Mouse (Mus musculus) G1E-ER4 (cell line): ENCODE results near the gene Morc1. TPM values are rescaled to one million over a fixed set of nuclear protein-coding genes. Genes with fewer than 3 reads are reported as not detected.

Source experiments
- GATA1 ChIP-seq: IDR thresholded peaks from one replicate; pipeline ENCODE4 v1.8.0; 2012; ENCODE audit warnings: low read length, inconsistent platforms
- polyA plus RNA-seq: library from polyadenylated mRNA; stranded (reverse); fragments of >175 nt; gene quantifications from 2 replicates; pipeline ENCODE4 v1.2.3, GENCODE M21; 2012

The Morc1 gene
- polyA plus RNA-seq, 1 experiment: not detected

DNA sequence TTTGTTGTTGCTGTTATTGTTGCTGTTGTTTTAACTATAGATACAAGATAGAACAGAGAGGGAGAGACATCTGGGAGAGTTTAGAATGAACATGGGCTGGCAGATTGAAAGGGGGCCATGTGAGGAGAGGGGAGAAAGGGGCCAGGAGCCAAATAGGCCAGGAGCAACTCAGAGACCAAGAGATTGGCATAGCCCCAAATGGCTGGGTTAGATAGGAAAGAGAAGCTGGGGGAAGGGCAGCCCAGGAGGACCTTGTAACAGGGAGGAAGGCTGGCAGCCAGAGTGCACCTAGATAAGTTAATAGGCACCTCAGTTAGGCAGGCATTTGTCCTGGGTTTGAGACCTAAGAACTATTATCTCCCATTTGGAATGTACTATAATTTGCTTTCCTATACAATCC is 6.4 kb downstream of the Morc1 start:
- TF ChIP-seq GATA1: no peak

DNA sequence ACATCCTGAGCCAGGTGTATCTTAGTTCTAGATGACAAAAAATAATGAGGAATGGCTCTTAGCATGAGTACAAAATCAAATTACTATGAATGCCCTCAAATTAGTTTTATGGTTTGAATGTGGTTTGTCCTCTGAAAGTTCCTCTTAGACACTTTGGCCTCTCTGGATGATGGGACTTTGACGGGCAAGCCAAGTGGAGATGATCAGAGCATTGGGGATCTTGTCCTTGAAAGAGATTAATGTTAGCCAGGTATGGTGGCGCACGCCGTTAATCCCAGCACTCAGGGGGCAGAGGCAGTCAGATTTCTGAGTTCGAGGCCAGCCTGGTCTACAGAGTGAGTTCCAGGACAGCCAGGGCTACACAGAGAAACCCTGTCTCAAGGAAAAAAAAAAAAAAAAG is 13.6 kb downstream of the Morc1 start:
- no peak for TF ChIP-seq GATA1

DNA sequence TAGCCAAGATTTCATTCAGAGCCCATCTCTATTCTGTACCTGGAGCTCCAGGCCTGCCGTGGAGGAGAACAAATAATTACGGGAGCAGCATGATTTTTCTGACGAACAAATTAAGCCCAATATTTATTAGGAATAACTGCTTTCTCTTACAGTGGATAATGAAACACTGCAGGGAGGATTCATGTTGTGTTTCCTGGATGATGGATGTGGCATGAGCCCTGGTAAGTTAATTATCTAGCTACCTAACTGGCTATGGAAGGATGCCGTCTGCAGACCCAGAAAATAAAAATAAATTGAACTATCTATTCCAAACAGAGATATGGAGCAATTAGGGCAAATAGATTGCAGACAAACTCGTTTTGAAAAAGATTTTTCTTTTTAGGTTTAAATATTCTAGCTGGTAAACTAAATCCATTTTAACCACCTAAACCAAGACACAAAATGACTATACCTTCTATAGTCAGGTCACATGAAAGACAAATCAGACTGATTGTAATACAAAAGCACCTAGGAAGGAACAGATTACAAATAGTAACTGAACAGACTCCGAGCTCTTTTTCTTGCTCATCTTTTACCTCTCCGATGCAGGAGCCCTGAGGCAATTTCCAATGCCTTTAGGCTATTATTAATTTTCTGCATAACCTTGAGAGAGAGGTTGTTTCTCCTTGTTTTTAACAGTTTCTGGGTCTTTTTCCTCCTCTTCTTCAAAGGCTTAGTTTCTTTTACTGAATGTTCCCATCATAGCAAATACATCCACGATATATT is 15.3 kb downstream of the Morc1 start:
- no peak for TF ChIP-seq GATA1

DNA sequence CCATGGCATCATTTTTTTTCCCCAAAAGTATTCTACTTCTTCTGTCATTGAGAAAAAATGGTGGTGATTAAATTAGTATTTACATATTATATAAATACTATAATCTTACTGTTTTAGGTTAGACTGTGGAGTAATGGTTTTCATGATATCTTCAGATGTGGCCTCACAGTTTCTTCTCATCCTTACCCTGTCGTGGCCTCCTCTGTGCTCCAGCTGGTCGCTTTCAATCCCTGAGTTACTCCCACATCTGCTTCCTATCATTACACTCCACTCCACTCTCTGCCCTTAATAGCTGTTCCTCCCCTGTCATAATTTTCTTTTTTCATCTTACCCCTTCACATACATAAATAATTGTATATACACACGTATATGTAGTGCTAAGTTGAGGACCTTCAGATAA is 22.2 kb downstream of the Morc1 start:
- TF ChIP-seq GATA1: no peak

DNA sequence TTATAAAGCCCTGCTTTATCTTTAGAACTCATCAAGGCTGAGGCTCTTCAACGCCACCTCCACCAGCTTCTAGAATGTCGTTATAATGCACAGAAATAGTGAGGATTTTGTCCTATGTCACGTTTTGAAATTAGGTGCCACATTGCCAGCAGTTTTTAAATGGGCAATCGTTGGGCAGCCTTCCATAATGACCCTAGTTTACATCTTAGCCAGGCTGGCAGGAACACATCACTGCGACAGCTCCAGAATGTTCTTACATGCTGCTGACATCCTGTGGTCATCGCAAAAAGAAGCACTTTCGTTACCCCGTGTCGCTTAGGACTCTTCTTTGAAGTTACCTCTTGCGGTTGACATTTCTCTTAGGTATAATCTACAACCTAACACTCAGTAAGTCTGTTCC is 42.4 kb downstream of the Morc1 start:
- TF ChIP-seq GATA1: no peak

DNA sequence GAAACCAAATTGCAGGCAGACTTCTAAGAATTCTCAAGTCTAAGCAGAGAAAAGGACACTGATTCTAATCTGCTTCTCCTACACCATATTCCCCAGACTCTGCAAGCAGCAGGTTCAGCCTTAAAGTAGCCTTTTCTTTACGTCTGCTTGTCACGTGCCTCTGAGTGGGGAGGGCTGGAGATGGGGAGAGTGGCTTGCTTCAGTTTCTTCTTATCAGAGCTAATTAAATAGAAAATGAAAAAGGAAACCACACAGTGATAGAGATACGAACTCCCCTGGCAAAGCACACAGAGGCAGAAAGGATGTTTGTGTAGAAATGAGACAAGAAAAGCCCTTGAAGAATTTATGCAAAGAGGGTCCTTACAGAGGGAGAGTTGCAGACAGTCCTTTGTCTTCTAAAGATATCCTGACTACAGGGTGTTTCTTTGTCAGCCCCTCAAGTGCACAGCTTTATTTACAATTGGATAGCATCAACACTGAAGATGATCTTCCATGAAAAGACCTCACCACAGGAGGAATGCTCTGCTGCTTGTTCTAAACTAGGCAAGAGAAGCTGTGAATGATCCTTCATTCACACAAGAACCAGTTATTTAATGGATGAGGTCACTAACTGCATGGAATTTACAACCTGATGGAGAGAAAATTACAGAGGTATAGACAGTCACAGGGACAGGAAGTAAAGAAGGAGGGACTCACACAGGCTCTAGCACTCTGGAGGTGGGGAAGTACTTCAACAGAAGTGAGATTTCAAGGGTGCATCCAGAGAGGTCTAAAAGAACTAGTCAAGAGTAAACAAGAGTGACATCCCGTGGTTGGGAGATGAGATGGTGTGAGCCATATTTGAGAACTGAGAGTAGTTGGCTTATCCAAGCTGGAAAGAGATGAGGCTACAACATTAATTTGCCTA is 44.1 kb downstream of the Morc1 start:
- no peak for TF ChIP-seq GATA1

DNA sequence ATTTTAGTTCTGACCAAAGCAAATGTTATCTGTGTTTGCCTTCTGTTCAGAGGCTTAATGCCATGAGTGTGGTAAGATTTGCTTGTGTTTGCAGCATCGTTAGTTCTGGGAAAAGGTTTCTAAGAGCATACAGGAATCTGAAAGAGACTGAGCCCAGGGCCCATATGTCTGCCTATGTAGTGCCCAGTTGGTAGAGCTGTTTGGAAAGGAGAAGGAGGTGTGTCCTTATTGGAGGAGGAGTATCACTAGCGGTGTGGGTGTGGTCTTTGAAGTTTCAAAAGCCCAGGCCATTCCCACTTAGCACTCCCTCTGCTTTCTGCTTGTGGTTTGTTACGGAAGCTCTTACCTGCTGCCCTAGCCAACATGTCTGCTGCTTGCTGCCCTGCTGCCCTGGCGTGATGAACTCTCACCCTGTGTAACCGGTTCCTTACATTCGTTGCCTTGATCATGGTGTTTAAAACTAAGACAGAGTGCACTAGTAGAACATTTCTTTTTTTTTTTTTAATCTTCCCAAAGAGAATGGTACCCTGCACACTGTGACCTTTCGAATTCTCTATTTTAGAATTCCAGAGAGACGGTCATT is 48.3 kb downstream of the Morc1 start:
- no peak for TF ChIP-seq GATA1

DNA sequence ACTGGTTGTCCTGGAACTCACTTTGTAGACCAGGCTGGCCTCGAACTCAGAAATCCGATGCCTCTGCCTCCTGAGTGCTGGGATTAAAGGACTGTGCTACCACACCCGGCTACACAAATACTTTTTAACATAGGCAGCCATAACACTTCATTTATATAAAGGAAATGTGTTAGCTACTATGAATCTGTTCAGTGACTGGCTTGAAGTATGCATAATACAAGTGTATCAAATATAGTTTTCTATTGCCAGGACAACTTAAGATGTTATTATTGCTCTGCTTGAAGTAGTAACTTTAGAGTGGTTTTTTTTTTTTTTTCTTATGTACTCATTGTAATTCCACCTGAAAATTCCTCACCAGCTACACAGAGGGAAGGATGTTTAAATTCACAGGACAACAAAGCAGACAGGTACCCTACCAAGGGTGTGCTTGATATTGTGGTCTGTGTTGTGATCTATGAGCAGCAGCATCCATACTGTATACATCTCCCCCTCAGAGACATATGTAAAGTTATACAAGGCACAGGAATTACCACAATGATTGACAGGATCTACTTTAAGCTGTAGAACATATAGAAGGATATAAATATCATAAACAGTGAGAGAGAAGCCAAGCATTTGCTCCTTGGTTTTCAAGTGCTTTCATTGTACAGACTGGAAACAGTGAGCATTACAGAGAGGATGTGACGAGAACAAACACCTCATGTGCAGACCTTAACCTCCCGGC is 85.9 kb downstream of the Morc1 start:
- TF ChIP-seq GATA1: no peak

DNA sequence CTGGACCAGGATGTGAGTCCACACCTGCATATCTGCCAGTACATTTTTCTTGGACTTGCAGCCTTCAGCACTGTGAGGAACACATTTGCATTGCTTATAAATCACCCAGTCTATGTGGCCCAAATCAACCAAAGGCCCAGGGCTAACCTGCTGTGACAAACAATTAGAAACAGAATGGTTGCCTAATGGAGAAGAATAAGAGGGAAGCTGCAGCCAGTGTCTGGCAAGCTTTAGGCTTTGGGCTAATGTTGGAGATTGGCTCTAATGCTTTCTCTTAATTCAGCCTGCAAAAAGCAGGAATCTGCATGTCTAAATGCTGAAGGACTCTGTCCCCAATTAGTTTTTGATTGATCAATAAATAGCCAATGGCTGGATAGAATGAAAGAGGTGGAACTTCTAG is 88.5 kb downstream of the Morc1 start:
- no peak for TF ChIP-seq GATA1

DNA sequence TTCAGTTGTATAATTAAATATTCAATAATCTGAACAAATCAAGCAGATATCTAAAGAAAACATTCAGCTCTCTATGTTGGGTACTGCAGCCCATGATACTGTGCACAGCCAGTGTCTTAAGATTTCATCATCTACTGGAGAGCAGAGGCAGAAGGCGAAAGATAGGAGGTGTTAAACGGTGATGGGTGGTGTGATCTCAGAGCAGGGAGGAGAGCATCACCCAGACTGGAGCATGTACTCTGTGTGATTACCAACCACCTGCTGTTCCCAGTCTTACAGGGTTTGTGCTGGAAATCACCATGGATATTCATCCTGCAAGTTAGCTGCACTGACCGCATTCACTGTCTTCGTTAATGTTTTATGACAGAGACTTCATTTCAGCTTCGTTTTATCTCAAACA is 106.1 kb downstream of the Morc1 start:
- TF ChIP-seq GATA1: no peak

DNA sequence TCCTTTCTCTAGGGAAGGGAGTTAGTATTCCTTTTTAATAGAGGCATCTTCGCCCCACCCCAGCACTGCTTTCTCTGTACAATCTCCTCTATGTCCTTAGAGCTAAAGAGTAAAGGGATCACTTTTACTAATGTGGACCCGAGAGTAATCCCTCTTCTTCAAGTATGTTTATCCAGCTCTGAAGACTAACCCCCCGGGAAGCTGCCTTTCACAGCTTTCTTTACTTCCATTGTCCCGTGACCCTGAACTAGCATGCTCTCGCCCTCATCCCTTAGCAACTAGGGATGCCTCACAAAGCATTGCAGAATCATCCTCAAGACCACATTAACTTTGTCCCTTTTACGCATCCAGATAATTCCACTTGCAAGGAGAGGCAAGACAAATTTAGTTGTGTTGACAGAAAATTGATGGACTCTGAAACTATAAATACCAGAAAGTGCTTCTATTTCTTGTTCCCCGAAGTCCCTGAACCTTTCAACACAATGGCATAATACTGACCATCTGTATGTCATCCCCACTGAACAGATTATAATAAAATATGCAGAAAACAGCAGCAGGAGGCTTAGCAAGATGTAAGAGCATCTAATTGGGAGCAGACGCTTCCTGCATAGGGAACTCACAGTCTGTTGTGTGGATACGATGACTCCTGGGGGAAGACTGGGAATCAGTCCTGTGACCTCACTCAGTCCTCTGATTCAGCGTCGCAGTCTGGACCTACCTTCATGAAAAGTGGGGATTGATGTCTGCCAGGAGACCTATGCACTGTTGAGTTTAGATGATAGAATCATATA is 131.4 kb downstream of the Morc1 start:
- TF ChIP-seq GATA1: no peak

DNA sequence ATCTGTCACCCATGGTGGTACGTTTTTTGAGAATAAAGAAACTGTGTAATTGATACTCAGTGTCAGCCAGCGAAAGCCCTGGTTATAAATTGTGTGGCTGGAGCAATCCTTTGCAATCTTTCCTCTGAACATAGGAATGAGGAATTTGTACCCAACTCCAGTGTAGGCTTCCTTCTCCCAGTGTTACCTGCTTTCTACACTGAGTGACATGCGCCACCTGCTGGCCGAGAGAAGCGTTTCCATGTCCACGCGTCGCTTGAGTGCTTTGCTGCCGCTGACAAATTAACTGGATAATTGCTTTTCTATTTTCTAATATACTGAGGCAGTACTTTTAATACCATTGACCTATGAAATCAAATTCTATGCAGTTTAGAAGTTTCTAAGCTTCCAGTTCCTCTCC is 139.3 kb downstream of the Morc1 start:
- TF ChIP-seq GATA1: no peak

DNA sequence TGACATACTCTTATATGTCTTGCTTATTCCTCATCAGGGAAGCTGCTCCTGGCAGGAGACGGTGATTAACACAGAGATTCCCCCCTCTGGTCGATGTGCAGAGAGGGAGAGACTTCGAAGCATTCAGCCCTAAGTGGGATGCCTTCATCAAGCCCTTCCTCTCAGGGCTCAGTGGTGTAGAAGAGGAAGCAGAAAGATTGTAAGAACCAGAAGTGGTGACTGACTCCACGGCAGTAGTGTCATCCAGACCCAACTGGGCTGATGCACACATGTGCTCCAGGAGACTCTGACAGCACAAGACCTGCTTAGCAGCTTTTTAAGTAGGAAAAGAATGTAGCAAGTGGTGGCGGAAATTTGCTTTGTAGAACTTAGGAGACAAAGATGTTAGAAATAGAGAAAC is 143.0 kb downstream of the Morc1 start:
- TF ChIP-seq GATA1: no peak

DNA sequence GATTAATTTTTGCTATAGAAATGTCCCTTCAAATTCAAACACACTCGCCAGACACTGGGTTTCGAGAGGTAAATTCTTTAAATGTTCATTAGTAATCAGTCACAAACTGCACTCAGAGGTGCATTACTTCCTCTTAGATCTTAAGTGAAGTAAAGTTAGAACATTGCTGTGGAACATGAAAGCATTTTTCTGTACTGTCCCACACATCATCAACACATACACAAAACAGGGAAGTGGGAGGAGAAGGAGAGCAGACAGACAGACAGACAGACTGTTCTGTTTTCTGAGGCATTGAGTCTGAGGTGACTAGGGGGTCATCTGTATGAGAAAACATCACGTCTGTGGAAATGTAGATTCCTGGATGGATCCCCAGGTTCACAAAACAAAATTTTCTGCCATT is 143.5 kb downstream of the Morc1 start:
- no peak for TF ChIP-seq GATA1

DNA sequence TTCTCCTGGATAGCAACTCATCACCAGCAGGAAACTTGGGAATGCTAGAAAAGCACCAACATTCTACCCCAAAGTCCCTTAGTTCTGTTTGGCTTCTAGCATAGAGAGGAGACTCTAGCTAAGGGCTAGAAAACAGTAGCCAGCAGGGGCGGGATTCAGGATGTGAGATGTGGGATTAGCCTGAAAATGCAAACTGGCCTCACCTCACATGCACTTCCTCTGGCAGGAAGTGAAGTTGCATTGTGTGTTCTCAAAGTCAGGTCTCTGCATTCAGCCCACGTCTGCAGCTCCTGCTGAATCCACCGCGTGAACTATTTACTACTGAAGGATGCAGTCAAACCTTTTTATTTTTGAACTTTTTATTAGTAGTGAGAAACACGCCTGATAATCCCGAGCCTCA is 154.3 kb downstream of the Morc1 start:
- TF ChIP-seq GATA1: no peak
